Comparison of ENCODE assay signal across 8 mouse cellular contexts in the genomic region with DNA sequence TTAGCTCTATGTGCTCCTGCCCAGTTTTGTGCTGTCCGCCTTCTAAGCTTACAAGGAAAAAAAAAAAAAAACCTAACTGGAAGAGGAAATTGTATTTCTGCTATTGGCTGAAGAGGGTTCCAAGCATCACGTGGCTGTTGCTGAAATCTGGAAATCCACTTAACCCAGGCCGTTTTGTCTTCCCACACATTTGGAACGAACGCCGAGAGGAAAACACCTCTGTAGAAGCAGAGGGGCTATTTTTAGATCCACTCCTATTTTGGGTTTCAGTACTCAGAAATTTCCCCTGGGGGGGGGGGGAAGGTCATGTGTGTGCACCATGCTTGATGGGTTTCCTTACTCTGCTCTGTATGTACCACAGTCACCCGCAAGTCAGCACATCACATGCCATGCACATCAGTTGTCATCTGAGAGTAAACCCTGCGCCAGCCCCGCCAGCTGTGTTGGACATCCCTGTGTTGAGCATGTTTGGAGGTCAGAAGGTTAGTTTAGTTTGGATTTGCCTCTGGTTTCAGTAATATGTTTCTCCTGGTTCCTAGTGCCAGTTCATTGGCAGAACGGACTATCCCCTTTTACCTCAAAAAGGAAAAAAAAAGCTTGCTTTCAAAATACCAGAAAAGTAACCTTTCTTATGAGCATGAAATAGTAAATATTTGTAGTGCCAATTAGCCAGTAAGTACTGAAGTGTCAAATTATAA. TPM values are rescaled to one million over a fixed set of nuclear protein-coding genes. Genes with fewer than 3 reads are reported as not detected.
A peak's percentile ranks its signal among the peaks of the same experiment; 100 is the strongest.
DNase-seq lines count a peak whose midpoint lies in the region; ATAC-seq and TF ChIP-seq lines count a peak whose summit lies in the region.

No protein-coding gene starts in this region.

- peak overlapping the region; percentile 69 for H3K4me2 ChIP-seq in CH12.LX (ENCODE audit: insufficient read depth, low read depth, poor library complexity, severe bottlenecking)
- H3K4me2 ChIP-seq in heart, embryonic 11.5 days, result peak overlapping the region; percentile 21
- no peak overlapping the region for H3K4me2 ChIP-seq in hindbrain, embryonic 16.5 days (ENCODE audit: low read length)

- 26% methylated on average over 10 of the region's 10 CpGs for WGBS in heart, embryonic 11.5 days (ENCODE audit: insufficient replicate concordance)
- 65% methylated on average over 10 of the region's 10 CpGs for WGBS in limb, embryonic 10.5 days
- WGBS in hindbrain, embryonic 16.5 days, result 72% methylated on average over 10 of the region's 10 CpGs

- peaks cover 25 to 96% of the 10 kb centered on the region in 2 experiments for H3K4me1 ChIP-seq in CH12.LX (ENCODE audit: control insufficient read depth in 1 of 2, insufficient read depth in 2 of 2)
- H3K4me1 ChIP-seq in heart, embryonic 11.5 days (ENCODE audit: control insufficient read depth, insufficient read depth, low read length), result peaks cover 77% of the 10 kb centered on the region
- H3K4me1 ChIP-seq in limb, embryonic 10.5 days, result peaks cover 62% of the 10 kb centered on the region
- peaks cover 4% of the 10 kb centered on the region for H3K4me1 ChIP-seq in hindbrain, embryonic 16.5 days (ENCODE audit: control insufficient read depth, insufficient read depth, low read depth, low read length)

- no peak overlapping the region for H3K4me3 ChIP-seq in CH12.LX (replicated peaks in 1 of 3; ENCODE audit: low read depth in 2 of 3, low read length in 2 of 3, poor library complexity in 1 of 3)
- no peak overlapping the region for H3K4me3 ChIP-seq in heart, embryonic 11.5 days (ENCODE audit: low read depth, low read length)
- H3K4me3 ChIP-seq in limb, embryonic 10.5 days, result no peak overlapping the region
- no peak overlapping the region for H3K4me3 ChIP-seq in hindbrain, embryonic 16.5 days (ENCODE audit: low read length)

- peak; percentile 90 for DNase-seq in CH12.LX (ENCODE audit: extremely low read depth)
- peak; percentile 51 for DNase-seq in embryo, embryonic 10 days (ENCODE audit: low spot score)
- DNase-seq in limb, embryonic 10.5 days (ENCODE audit: low spot score), result peak; percentile 39
- DNase-seq in layer of hippocampus, adult 9-11 months, result no peak
- no peak for DNase-seq in layer of hippocampus, postnatal 25 days (ENCODE audit: extremely low spot score in 1 of 2, low spot score in 1 of 2)

- TF ChIP-seq EP300 in CH12.LX (IDR thresholded peaks at IDR 0.05; ENCODE audit: low read length), result peak; percentile 75; the same call in 1 of the 2 replicates

- TF ChIP-seq CTCF in CH12.LX (conservative IDR thresholded peaks at IDR 0.05 in 1 of 2, IDR thresholded peaks at IDR 0.05 in 1 of 2; ENCODE audit: low read depth in 2 of 2, low read length in 2 of 2), result no peak

- dilution Hi-C loops in CH12.LX (cut with MboI; ENCODE audit: extremely low pct_ligation_motif_present, extremely low pct_unique_long_range_greater_than_20kb, low sequenced_read_pairs), result no loop called here

- H3K9me3 ChIP-seq in CH12.LX (replicated peaks; ENCODE audit: low read length), result no peaks in the 10 kb centered on the region
- H3K9me3 ChIP-seq in heart, embryonic 11.5 days (replicated peaks; ENCODE audit: control insufficient read depth, low read length), result no peaks in the 10 kb centered on the region
- no peaks in the 10 kb centered on the region for H3K9me3 ChIP-seq in limb, embryonic 10.5 days (replicated peaks)
- no peaks in the 10 kb centered on the region for H3K9me3 ChIP-seq in hindbrain, embryonic 16.5 days (ENCODE audit: control insufficient read depth, low read length)

- 0 out of 2 replicates have a peak, but pooled peaks have one; percentile 39 for ATAC-seq in heart, embryonic 11.5 days (replicated peaks; ENCODE audit: insufficient number of reproducible peaks, low FRiP score, low TSS enrichment)
- ATAC-seq in erythroblast, adult 5-6 weeks (replicated peaks; ENCODE audit: low FRiP score, poor library complexity, severe bottlenecking), result no peak
- ATAC-seq in hindbrain, embryonic 16.5 days, result no peak

- H3K36me3 ChIP-seq in CH12.LX (replicated peaks in 1 of 2; ENCODE audit: control insufficient read depth in 1 of 2, insufficient read depth in 1 of 2, low read length in 1 of 2), result peaks cover 3 to 40% of the 10 kb centered on the region in 2 experiments
- H3K36me3 ChIP-seq in heart, embryonic 11.5 days (ENCODE audit: control insufficient read depth, insufficient read depth, low read length), result peaks cover 2% of the 10 kb centered on the region; the same call in 1 of the 2 replicates
- no peaks in the 10 kb centered on the region for H3K36me3 ChIP-seq in limb, embryonic 10.5 days
- no peaks in the 10 kb centered on the region for H3K36me3 ChIP-seq in hindbrain, embryonic 16.5 days (ENCODE audit: control insufficient read depth, insufficient read depth, low read length)

- 0 out of 2 replicates have a peak overlapping the region, but pooled peaks have one; percentile 40 for H3K27ac ChIP-seq in CH12.LX (ENCODE audit: insufficient read depth, low read depth)
- peak overlapping the region; percentile 76 for H3K27ac ChIP-seq in heart, embryonic 11.5 days (ENCODE audit: low read depth, low read length)
- H3K27ac ChIP-seq in limb, embryonic 10.5 days, result peak overlapping the region; percentile 39; the same call in 1 of the 2 replicates
- no peak overlapping the region for H3K27ac ChIP-seq in hindbrain, embryonic 16.5 days (ENCODE audit: low read depth, low read length)

- in situ Hi-C loops in CH12.LX (cut with MboI; ENCODE audit: low pct_ligation_motif_present, low pct_unique_long_range_greater_than_20kb, low sequenced_read_pairs), result no loop called here

- 0 out of 2 replicates have a peak, but pooled peaks have one; percentile 30 for TF ChIP-seq POLR2A in CH12.LX (IDR thresholded peaks at IDR 0.05; ENCODE audit: low read depth, low read length)

- 0 out of 2 replicates have a peak overlapping the region, but pooled peaks have one; percentile 44 for H3K9ac ChIP-seq in CH12.LX (ENCODE audit: insufficient read depth, low read depth)
- H3K9ac ChIP-seq in heart, embryonic 11.5 days (ENCODE audit: low read depth, low read length), result no peak overlapping the region
- H3K9ac ChIP-seq in hindbrain, embryonic 16.5 days (ENCODE audit: low read depth, low read length), result no peak overlapping the region

- H3K79me2 ChIP-seq in CH12.LX (replicated peaks; ENCODE audit: control insufficient read depth, extremely low read depth, insufficient read depth, poor library complexity, severe bottlenecking), result peaks cover 6% of the 10 kb centered on the region

- H3K27me3 ChIP-seq in CH12.LX (replicated peaks), result no peaks in the 10 kb centered on the region
- no peaks in the 10 kb centered on the region for H3K27me3 ChIP-seq in heart, embryonic 11.5 days (ENCODE audit: control insufficient read depth, insufficient read depth, low read length)
- H3K27me3 ChIP-seq in limb, embryonic 10.5 days (ENCODE audit: low read depth, poor library complexity, severe bottlenecking), result no peaks in the 10 kb centered on the region
- no peaks in the 10 kb centered on the region for H3K27me3 ChIP-seq in hindbrain, embryonic 16.5 days (replicated peaks; ENCODE audit: control insufficient read depth, insufficient read depth, low read length)

- TF ChIP-seq RAD21 in CH12.LX (IDR thresholded peaks at IDR 0.05; ENCODE audit: low read depth, low read length), result no peak

TF ChIP-seq in CH12.LX, 34 proteins besides CTCF, POLR2A, EP300 and RAD21 (continues in another document):
- TF ChIP-seq ZKSCAN1 (IDR thresholded peaks at IDR 0.05; ENCODE audit: borderline replicate concordance, low read depth, low read length), result no peak
- peak; percentile 81 for TF ChIP-seq MAX (IDR thresholded peaks at IDR 0.05; ENCODE audit: low read length)
- no peak for TF ChIP-seq MAFK (IDR thresholded peaks at IDR 0.05; ENCODE audit: insufficient replicate concordance, low read length)
- TF ChIP-seq KAT2A (IDR thresholded peaks at IDR 0.05; ENCODE audit: insufficient replicate concordance, low read length), result no peak
- peak; percentile 61; the same call in 1 of the 2 replicates for TF ChIP-seq TCF12 (IDR thresholded peaks at IDR 0.05; ENCODE audit: low read depth, low read length)
- peak; percentile 99 for TF ChIP-seq BHLHE40 (IDR thresholded peaks at IDR 0.05; ENCODE audit: low read depth, low read length)
- TF ChIP-seq NRF1 (IDR thresholded peaks at IDR 0.05; ENCODE audit: low read depth, low read length), result 0 out of 2 replicates have a peak, but pooled peaks have one; percentile 8
- TF ChIP-seq MAZ (IDR thresholded peaks at IDR 0.05; ENCODE audit: low read depth, low read length), result peak; percentile 87; the same call in 1 of the 2 replicates
- peak; percentile 87 for TF ChIP-seq IRF4 (IDR thresholded peaks at IDR 0.05; ENCODE audit: low read depth, low read length)
- peak; percentile 73 for TF ChIP-seq CHD2 (IDR thresholded peaks at IDR 0.05; ENCODE audit: low read length)
- no peak; the same call in none of the 2 replicates for TF ChIP-seq MXI1 (IDR thresholded peaks at IDR 0.05; ENCODE audit: low read depth, low read length)
- TF ChIP-seq JUN (IDR thresholded peaks at IDR 0.05; ENCODE audit: insufficient read depth, low read depth, low read length), result no peak
- no peak for TF ChIP-seq CHD1 (IDR thresholded peaks at IDR 0.05; ENCODE audit: low read depth, low read length)
- peak; percentile 73 for TF ChIP-seq USF1 (IDR thresholded peaks at IDR 0.05; ENCODE audit: low read depth, low read length)
- TF ChIP-seq POLR2AphosphoS2 (IDR thresholded peaks at IDR 0.05; ENCODE audit: low read depth, low read length), result no peak
- TF ChIP-seq NELFE (IDR thresholded peaks at IDR 0.05; ENCODE audit: low read depth, low read length), result no peak
- TF ChIP-seq ZC3H11A (IDR thresholded peaks at IDR 0.05; ENCODE audit: low read depth, low read length), result no peak
- TF ChIP-seq SIN3A (IDR thresholded peaks at IDR 0.05; ENCODE audit: low read length), result peak; percentile 74; the same call in 1 of the 2 replicates
- no peak; the same call in 1 of the 2 replicates for TF ChIP-seq SMC3 (IDR thresholded peaks at IDR 0.05; ENCODE audit: low read depth, low read length)
- peak; percentile 100 for TF ChIP-seq MEF2A (IDR thresholded peaks at IDR 0.05; ENCODE audit: borderline replicate concordance, low read depth, low read length)
- peak; percentile 71 for TF ChIP-seq USF2 (conservative IDR thresholded peaks at IDR 0.05; ENCODE audit: low read depth, low read length)

RNA-seq across cellular contexts. Expression of gene Daam1, which starts 33.1 kb away (rescaled TPM):
- total RNA-seq in CH12.LX (2012; rRNA removed) (7.6 and 10.7 TPM in 2 replicates), CH12.LX (2014; rRNA removed) (23.6 and 26.5 TPM in 2 replicates)
- polyA plus RNA-seq in CH12.LX (2012; ENCODE audit: insufficient read length, low read depth), result 23.2 and 27.9 TPM in 2 replicates
- polyA plus RNA-seq in heart, embryonic 11.5 days (2014; fragmentation: Nextera tagmentation; extraction: Ambion mirVana), result 25.7 and 33.0 TPM in 2 replicates
- 4.0 and 5.2 TPM in 2 replicates for polyA plus RNA-seq in limb, embryonic 10.5 days (2016; fragmentation: Nextera tagmentation; extraction: Ambion mirVana)
- 39.4 and 45.4 TPM in 2 replicates for total RNA-seq in erythroblast, adult 5-6 weeks (2015; ENCODE audit: low replicate concordance)
- 59.4 and 83.1 TPM in 2 replicates for total RNA-seq in erythroblast, adult 5-6 weeks (2017; ENCODE audit: low replicate concordance)
- total RNA-seq in layer of hippocampus, postnatal 25 days (2021), result 10 to 100 TPM; 60.5 to 71.6 TPM
- 26.6 and 28.4 TPM in 2 replicates for polyA plus RNA-seq in hindbrain, embryonic 16.5 days (2015; fragmentation: Nextera tagmentation; extraction: Ambion mirVana)

Comparison
In these comparisons a context has a peak if more than half of its experiments do, and no peak if none do; other contexts are left out.
1. DNase-seq: peak in CH12.LX (single experiment), embryo, embryonic 10 days (single experiment) and limb, embryonic 10.5 days (single experiment); none in layer of hippocampus, adult 9-11 months (single experiment) and layer of hippocampus, postnatal 25 days (0 of 2).